In genomic region chr9:108139169-108139962, GRCm38 (mm10) we compare ENCODE assay signal across 13 mouse cellular contexts. TPM values are rescaled to one million over a fixed set of nuclear protein-coding genes. Genes with fewer than 3 reads are reported as not detected.
DNase-seq lines count a peak whose midpoint lies in the region; ATAC-seq and TF ChIP-seq lines count a peak whose summit lies in the region.
"Had no signal": no experiment of that assay in that cellular context is flagged by ENCODE, and none has a peak within 500 bp of the region (broad histone marks: within the 10 kb centered on the region; RNA-seq: fewer than 3 reads in every experiment).

No protein-coding gene starts in this region.

- no peak overlapping the region for H3K9ac ChIP-seq in hindbrain, embryonic 14.5 days
- H3K9ac ChIP-seq in intestine, embryonic 16.5 days (ENCODE audit: low read depth, low read length), result no peak overlapping the region
- H3K9ac ChIP-seq: kidney, embryonic 15.5 days; limb, embryonic 12.5 days; lung, embryonic 15.5 days had no signal

- H3K36me3 ChIP-seq in hindbrain, embryonic 14.5 days (replicated peaks; ENCODE audit: control insufficient read depth, insufficient read depth), result peaks cover 27% of the 10 kb centered on the region
- H3K36me3 ChIP-seq in hindbrain, embryonic 10.5 days, result peaks cover 15% of the 10 kb centered on the region
- H3K36me3 ChIP-seq in intestine, embryonic 16.5 days (ENCODE audit: control insufficient read depth, insufficient read depth, low read length), result no peaks in the 10 kb centered on the region
- H3K36me3 ChIP-seq: kidney, embryonic 15.5 days; limb, embryonic 12.5 days; lung, embryonic 15.5 days had no signal

- H3K4me2 ChIP-seq in hindbrain, embryonic 14.5 days (replicated peaks), result no peak overlapping the region
- no peak overlapping the region for H3K4me2 ChIP-seq in intestine, embryonic 16.5 days (ENCODE audit: low read depth, low read length)
- H3K4me2 ChIP-seq: kidney, embryonic 15.5 days; limb, embryonic 12.5 days; lung, embryonic 15.5 days had no signal

- no peaks in the 10 kb centered on the region for H3K9me3 ChIP-seq in hindbrain, embryonic 14.5 days (ENCODE audit: control insufficient read depth, low read length)
- H3K9me3 ChIP-seq in hindbrain, embryonic 10.5 days, result no peaks in the 10 kb centered on the region
- no peaks in the 10 kb centered on the region for H3K9me3 ChIP-seq in intestine, embryonic 16.5 days (ENCODE audit: control insufficient read depth, low read length)
- H3K9me3 ChIP-seq: kidney, embryonic 15.5 days; lung, embryonic 15.5 days had no signal

- peak; percentile 31; the same call in 1 of the 2 replicates for ATAC-seq in hindbrain, embryonic 14.5 days (ENCODE audit: low FRiP score)
- peak; percentile 46; the same call in 1 of the 2 replicates for ATAC-seq in cerebellum, adult (ENCODE audit: insufficient number of reproducible peaks, low FRiP score, low TSS enrichment)
- no peak for ATAC-seq in intestine, embryonic 16.5 days
- ATAC-seq: inflammation-experienced regulatory T-cells, adult 6 months had no signal

- no peak overlapping the region for H3K27ac ChIP-seq in hindbrain, embryonic 14.5 days
- no peak overlapping the region for H3K27ac ChIP-seq in hindbrain, embryonic 10.5 days
- H3K27ac ChIP-seq in intestine, embryonic 16.5 days (ENCODE audit: low read length), result no peak overlapping the region
- H3K27ac ChIP-seq: kidney, embryonic 15.5 days; limb, embryonic 12.5 days; lung, embryonic 15.5 days had no signal

- no peak overlapping the region for H3K4me3 ChIP-seq in hindbrain, embryonic 14.5 days (replicated peaks; ENCODE audit: low read length)
- H3K4me3 ChIP-seq in hindbrain, embryonic 10.5 days, result no peak overlapping the region
- H3K4me3 ChIP-seq in lung, adult 2 months (replicated peaks; ENCODE audit: extremely low read depth, low read depth, low read length), result no peak overlapping the region
- no peak overlapping the region for H3K4me3 ChIP-seq in intestine, embryonic 16.5 days (ENCODE audit: low read length)
- H3K4me3 ChIP-seq: kidney, embryonic 15.5 days; limb, embryonic 12.5 days; lung, embryonic 15.5 days; megakaryocyte, embryonic 14.5 days had no signal

- H3K27me3 ChIP-seq in hindbrain, embryonic 14.5 days (ENCODE audit: control insufficient read depth, insufficient read depth, low read length), result no peaks in the 10 kb centered on the region
- H3K27me3 ChIP-seq in hindbrain, embryonic 10.5 days (ENCODE audit: insufficient read depth, poor library complexity, severe bottlenecking), result no peaks in the 10 kb centered on the region
- H3K27me3 ChIP-seq in intestine, embryonic 16.5 days (replicated peaks; ENCODE audit: control insufficient read depth, insufficient read depth, low read length), result no peaks in the 10 kb centered on the region; the same call in 1 of the 2 replicates
- H3K27me3 ChIP-seq: kidney, embryonic 15.5 days; lung, embryonic 15.5 days had no signal

- H3K4me1 ChIP-seq in hindbrain, embryonic 14.5 days (replicated peaks; ENCODE audit: control insufficient read depth, insufficient read depth, low read length), result no peaks in the 10 kb centered on the region
- H3K4me1 ChIP-seq in hindbrain, embryonic 10.5 days (replicated peaks), result 0 out of 2 replicates have a peak, but pooled peaks cover 5% of the 10 kb centered on the region
- H3K4me1 ChIP-seq in lung, adult 2 months (ENCODE audit: control insufficient read depth, insufficient read depth, low read length), result no peaks in the 10 kb centered on the region
- no peaks in the 10 kb centered on the region for H3K4me1 ChIP-seq in intestine, embryonic 16.5 days (ENCODE audit: control insufficient read depth, insufficient read depth, low read length)
- H3K4me1 ChIP-seq: kidney, embryonic 15.5 days had no signal

- no peak for TF ChIP-seq CTCF in lung, adult 2 months (IDR thresholded peaks at IDR 0.05; ENCODE audit: insufficient read depth, low read length)

- 76% methylated on average over 17 of the region's 17 CpGs for WGBS in hindbrain, embryonic 14.5 days
- WGBS in hindbrain, embryonic 10.5 days, result 89% methylated on average over 17 of the region's 17 CpGs
- 81% methylated on average over 17 of the region's 17 CpGs for WGBS in lung, adult 2 months
- 81% methylated on average over 17 of the region's 17 CpGs for WGBS in intestine, embryonic 16.5 days

- TF ChIP-seq POLR2A in lung, adult 2 months (IDR thresholded peaks at IDR 0.05; ENCODE audit: borderline replicate concordance, extremely low read depth, low read depth, low read length), result no peak

- DNase-seq in hindbrain, embryonic 14.5 days (ENCODE audit: low spot score), result no peak
- DNase-seq in hindbrain, embryonic 10.5 days (ENCODE audit: low spot score), result no peak
- peak; percentile 27 for DNase-seq in lung, postnatal 10 days
- DNase-seq in lung, adult 2 months, result no peak
- peak; percentile 93 to 98 for DNase-seq in cerebellum, postnatal 25 days
- DNase-seq in embryo, embryonic 9.5 days (ENCODE audit: extremely low spot score), result no peak

RNA-seq across cellular contexts. Expression of gene Apeh, which starts 45.0 kb away (rescaled TPM):
- polyA plus RNA-seq in hindbrain, embryonic 14.5 days (2014; fragmentation: Nextera tagmentation; extraction: Ambion mirVana), result 44.8 and 48.7 TPM in 2 replicates
- polyA plus RNA-seq in hindbrain, embryonic 10.5 days (2016; fragmentation: Nextera tagmentation; extraction: Ambion mirVana), result 77.0 and 83.8 TPM in 2 replicates
- 64.7 and 74.8 TPM in 2 replicates for polyA plus RNA-seq in lung, adult 2 months (2012; rRNA removed)
- 105 and 109 TPM in 2 replicates for polyA plus RNA-seq in intestine, embryonic 16.5 days (2015; fragmentation: Nextera tagmentation; extraction: Ambion mirVana)

RNA-seq across cellular contexts. Expression of gene Bsn, which starts 50.8 kb away (rescaled TPM):
- polyA plus RNA-seq in hindbrain, embryonic 14.5 days (2014; fragmentation: Nextera tagmentation; extraction: Ambion mirVana), result 15.4 and 15.7 TPM in 2 replicates
- 1.4 and 2.4 TPM in 2 replicates for polyA plus RNA-seq in hindbrain, embryonic 10.5 days (2016; fragmentation: Nextera tagmentation; extraction: Ambion mirVana)
- polyA plus RNA-seq in lung, adult 2 months (2012; rRNA removed), result 0.74 and 0.95 TPM in 2 replicates
- 5.4 TPM in 2 replicates for polyA plus RNA-seq in intestine, embryonic 16.5 days (2015; fragmentation: Nextera tagmentation; extraction: Ambion mirVana)

RNA-seq across cellular contexts. Expression of gene Rnf123, which starts 56.2 kb away (rescaled TPM):
- 49.9 and 50.9 TPM in 2 replicates for polyA plus RNA-seq in hindbrain, embryonic 14.5 days (2014; fragmentation: Nextera tagmentation; extraction: Ambion mirVana)
- polyA plus RNA-seq in hindbrain, embryonic 10.5 days (2016; fragmentation: Nextera tagmentation; extraction: Ambion mirVana), result 36.6 and 39.1 TPM in 2 replicates
- polyA plus RNA-seq in lung, adult 2 months (2012; rRNA removed), result 78.6 and 88.0 TPM in 2 replicates
- 20.3 and 22.3 TPM in 2 replicates for polyA plus RNA-seq in intestine, embryonic 16.5 days (2015; fragmentation: Nextera tagmentation; extraction: Ambion mirVana)

RNA-seq across cellular contexts. Expression of gene Mst1, which starts 59.1 kb away (rescaled TPM):
- polyA plus RNA-seq in hindbrain, embryonic 14.5 days (2014; fragmentation: Nextera tagmentation; extraction: Ambion mirVana), result not detected in 2 replicates
- polyA plus RNA-seq in hindbrain, embryonic 10.5 days (2016; fragmentation: Nextera tagmentation; extraction: Ambion mirVana), result 0.34 and 0.39 TPM in 2 replicates
- 1.5 and 2.5 TPM in 2 replicates for polyA plus RNA-seq in lung, adult 2 months (2012; rRNA removed)
- polyA plus RNA-seq in intestine, embryonic 16.5 days (2015; fragmentation: Nextera tagmentation; extraction: Ambion mirVana), result 1.8 and 2.0 TPM in 2 replicates

Comparison
In these comparisons a context has a peak if more than half of its experiments do, and no peak if none do; other contexts are left out.
1. DNase-seq: peak in lung, postnatal 10 days (single experiment) and cerebellum, postnatal 25 days (2 of 2); none in hindbrain, embryonic 14.5 days (single experiment), hindbrain, embryonic 10.5 days (single experiment), lung, adult 2 months (single experiment) and embryo, embryonic 9.5 days (single experiment).